Mouse (Mus musculus) bone marrow, adult 2 months (tissue): ENCODE measurements at regions not wholly inside any gene's neighbourhood (a gene's known extent, or its start where the extent isn't known, plus 50 kb on each side); places are given as distances from the start of the nearest gene placed in this dataset.

ENCODE experiments used
- CTCF ChIP-seq: fragments of 200-500 bp; IDR thresholded peaks from 2 replicates; pipeline ENCODE4 v1.5.1; 2011; ENCODE audit warnings: low read length, control low read depth; ENCODE audit not compliant: control insufficient read depth, insufficient read depth
- POLR2A ChIP-seq: fragments of 200-500 bp; IDR thresholded peaks from 2 replicates; pipeline ENCODE4 v1.6.1; 2011; ENCODE audit warnings: low read depth, mild to moderate bottlenecking, control low read depth, low read length, borderline replicate concordance; ENCODE audit not compliant: control insufficient read depth

- TF ChIP-seq POLR2A: no peak
- no peak for TF ChIP-seq CTCF
Measured at GRCm38 (mm10) chr13:97704541-97704940, 55.9 kb downstream of the Gm10260 start.
